Mouse (Mus musculus) embryonic facial prominence, embryonic 10.5 days (tissue): ENCODE results near the gene Pdpn. TPM values are rescaled to one million over a fixed set of nuclear protein-coding genes. Genes with fewer than 3 reads are reported as not detected.

ENCODE experiments used
- DNase-seq: peaks from one replicate; pipeline ENCODE4 v3.0.0-alpha.2; 2017; ENCODE audit warnings: low spot score
- H3K27ac ChIP-seq: fragments of 300-500 bp; sonication (generic); replicated peaks from 2 replicates; pipeline ENCODE4 v1.5.1; 2016; ENCODE audit warnings: mild to moderate bottlenecking
- H3K27me3 ChIP-seq: fragments of 300-500 bp; sonication (generic); replicated peaks from 2 replicates; pipeline ENCODE4 v1.6.1; 2016; ENCODE audit warnings: low read depth, mild to moderate bottlenecking; ENCODE audit not compliant: poor library complexity, severe bottlenecking
- H3K36me3 ChIP-seq: fragments of 300-500 bp; sonication (generic); replicated peaks from 2 replicates; pipeline ENCODE4 v1.6.1; 2016; ENCODE audit warnings: mild to moderate bottlenecking, moderate library complexity
- H3K4me1 ChIP-seq: fragments of 300-500 bp; sonication (generic); 2 replicates; pipeline ENCODE4 v1.6.1; 2016
- H3K4me3 ChIP-seq: fragments of 300-500 bp; sonication (generic); 2 replicates; pipeline ENCODE4 v1.5.1; 2016; ENCODE audit warnings: mild to moderate bottlenecking, moderate library complexity
- H3K9me3 ChIP-seq: fragments of 300-500 bp; sonication (generic); 2 replicates; pipeline ENCODE4 v1.6.1; 2016; ENCODE audit warnings: mild to moderate bottlenecking
- WGBS: fragments of 180-500 bp; shearing (Covaris S2); methylation state at CpG from one replicate; pipeline ENCODE4 v1.1.7; 2016; 5-methylcytosine and 5-hydroxymethylcytosine counted together
- polyA plus RNA-seq: library from polyadenylated mRNA; unstranded; fragments of >200 nt; fragmentation: Nextera tagmentation; extraction: Ambion mirVana; gene quantifications from 2 replicates; pipeline ENCODE4 v1.2.1, GENCODE M21; 2016

The Pdpn gene
- polyA plus RNA-seq, 1 experiment from 2014 or later, result 38.0 TPM

DNA sequence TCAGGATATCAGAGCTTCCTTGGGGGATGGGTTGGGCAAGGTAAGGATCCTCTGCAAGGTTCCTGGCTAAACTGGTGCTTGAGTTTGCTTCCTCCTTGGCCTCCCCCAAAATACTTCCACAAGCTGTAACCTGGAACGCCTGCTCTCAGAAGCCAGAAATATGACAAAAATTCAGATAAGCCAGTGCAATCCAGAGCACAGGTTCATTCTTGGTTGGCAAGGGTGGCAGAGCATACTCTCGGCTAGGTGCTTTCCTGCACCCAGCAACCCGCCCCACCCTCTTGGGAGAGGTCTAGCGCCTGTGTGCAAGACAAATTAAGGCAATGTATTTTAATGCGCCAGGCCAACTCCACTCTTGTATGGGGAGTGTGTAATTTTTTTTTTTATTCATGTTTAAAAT, 3.2 kb downstream of the Pdpn start:
- WGBS, result 78% methylated on average over 5 of the region's 5 CpGs
- H3K4me1 ChIP-seq, result peaks cover 50% of the 10 kb centered on the region
- peaks cover 33% of the 10 kb centered on the region for H3K27me3 ChIP-seq
- no peak for DNase-seq
- peaks cover 8% of the 10 kb centered on the region; the same call in 1 of the 2 replicates for H3K9me3 ChIP-seq
- H3K4me3 ChIP-seq, result peak overlapping the region; percentile 51
- H3K27ac ChIP-seq, result no peak overlapping the region; the same call in 1 of the 2 replicates
- peaks cover 29% of the 10 kb centered on the region for H3K36me3 ChIP-seq

- Histone ChIP-seq H3K4me3 (no peak overlapping the region), H3K27ac (no peak overlapping the region), H3K9me3 (peaks cover 8% of the 10 kb centered on the region; the same call in 1 of the 2 replicates), H3K36me3 (peaks cover 29% of the 10 kb centered on the region), H3K4me1 (peaks cover 38% of the 10 kb centered on the region), H3K27me3 (peaks cover 28% of the 10 kb centered on the region)
- WGBS, result 79% methylated on average over 6 of the region's 6 CpGs
- no peak for DNase-seq
Observed at GRCm38 (mm10) chr4:143294324-143294723, 5.0 kb downstream of the Pdpn start.

DNA sequence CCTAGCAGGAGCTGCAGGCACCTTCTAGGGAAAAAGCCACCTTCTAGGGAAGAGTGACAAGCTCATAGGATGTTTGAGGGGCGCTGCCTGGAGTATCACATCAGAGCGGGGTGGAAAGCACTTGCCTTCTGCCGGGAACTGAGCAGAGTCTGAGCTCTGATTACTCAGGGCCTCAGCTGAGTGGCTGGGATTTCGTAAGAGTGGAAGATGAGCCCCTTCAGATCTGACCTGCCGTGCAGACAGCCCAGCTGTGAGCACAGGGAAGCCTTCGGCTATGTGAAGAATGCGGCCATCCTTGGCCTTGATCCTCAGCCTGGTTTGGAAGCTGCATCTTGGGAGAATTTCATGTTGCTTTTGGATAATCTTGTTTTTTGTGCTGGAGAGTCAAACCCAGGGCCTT, 10.5 kb downstream of the Pdpn start:
- H3K36me3 ChIP-seq, result peaks cover 24% of the 10 kb centered on the region
- peaks cover 31% of the 10 kb centered on the region for H3K4me1 ChIP-seq
- peak; percentile 33 for DNase-seq
- 47% methylated on average over 7 of the region's 7 CpGs for WGBS
- H3K27ac ChIP-seq, result no peak overlapping the region
- peaks cover 8% of the 10 kb centered on the region; the same call in 1 of the 2 replicates for H3K9me3 ChIP-seq
- no peaks in the 10 kb centered on the region for H3K27me3 ChIP-seq
- no peak overlapping the region for H3K4me3 ChIP-seq

DNA sequence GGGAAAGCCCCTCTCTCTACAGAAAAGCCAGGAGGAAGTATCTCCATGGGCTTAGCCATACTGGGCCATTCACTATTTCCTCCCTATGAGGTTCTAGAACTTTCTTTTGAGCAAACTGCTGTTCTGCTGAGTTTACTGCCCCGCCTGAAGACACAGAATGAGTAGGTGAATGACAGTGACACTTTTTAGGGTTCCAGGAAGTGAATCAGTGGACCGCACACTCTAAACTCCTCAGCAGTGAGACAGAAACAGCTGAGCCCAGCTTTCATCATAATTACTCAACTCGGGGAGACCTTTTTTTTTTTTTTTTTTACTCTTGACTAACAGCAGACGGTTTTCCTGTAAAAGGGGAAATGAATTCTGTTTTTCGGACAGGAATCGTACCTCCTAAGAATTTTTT, 10.9 kb downstream of the Pdpn start:
- Histone ChIP-seq H3K4me3 (no peak overlapping the region), H3K4me1 (peaks cover 33% of the 10 kb centered on the region), H3K27ac (no peak overlapping the region), H3K36me3 (peaks cover 20% of the 10 kb centered on the region), H3K27me3 (no peaks in the 10 kb centered on the region), H3K9me3 (peaks cover 6% of the 10 kb centered on the region; the same call in 1 of the 2 replicates)
- WGBS, result 80% methylated on average over 6 of the region's 6 CpGs
- DNase-seq, result no peak

DNA sequence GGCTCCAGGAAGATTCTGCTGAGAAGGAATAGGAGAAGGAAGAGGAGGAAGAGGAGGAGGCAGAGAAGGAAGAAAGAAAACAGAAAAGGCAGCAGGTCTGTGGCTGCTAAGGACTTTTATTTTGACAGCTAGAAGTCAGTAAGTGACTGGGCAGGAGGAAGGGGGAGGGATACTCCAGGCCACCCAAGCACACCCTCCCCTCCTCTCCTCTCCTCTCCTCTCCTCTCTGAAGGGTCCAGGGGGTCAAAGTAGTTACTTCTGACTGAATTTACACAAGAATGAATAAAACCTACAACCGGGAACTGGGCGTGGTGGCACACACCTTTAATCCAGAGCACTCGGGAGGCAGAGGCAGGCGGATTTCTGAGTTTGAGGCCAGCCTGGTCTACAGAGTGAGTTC, 12.3 kb downstream of the Pdpn start:
- no peak overlapping the region; the same call in 1 of the 2 replicates for H3K4me3 ChIP-seq
- peaks cover 33% of the 10 kb centered on the region for H3K4me1 ChIP-seq
- peak; percentile 30 for DNase-seq
- H3K9me3 ChIP-seq, result no peaks in the 10 kb centered on the region
- no peak overlapping the region for H3K27ac ChIP-seq
- no peaks in the 10 kb centered on the region for H3K27me3 ChIP-seq
- WGBS, result 68% methylated on average over 4 of the region's 4 CpGs
- H3K36me3 ChIP-seq, result peaks cover 9% of the 10 kb centered on the region

GRCm38 (mm10) chr4:143280166-143280565, 19.2 kb downstream of the Pdpn start:
- peaks cover 28% of the 10 kb centered on the region for H3K4me1 ChIP-seq
- H3K9me3 ChIP-seq, result 0 out of 2 replicates have a peak, but pooled peaks cover 2% of the 10 kb centered on the region
- H3K27ac ChIP-seq, result peak overlapping the region; percentile 76
- no peaks in the 10 kb centered on the region for H3K27me3 ChIP-seq
- peaks cover 14% of the 10 kb centered on the region; the same call in 1 of the 2 replicates for H3K36me3 ChIP-seq
- 85% methylated on average over 3 of the region's 3 CpGs for WGBS
- peak; percentile 45 for DNase-seq
- no peak overlapping the region for H3K4me3 ChIP-seq

- peaks cover 18% of the 10 kb centered on the region for H3K36me3 ChIP-seq
- peak overlapping the region; percentile 76 for H3K27ac ChIP-seq
- no peak overlapping the region for H3K4me3 ChIP-seq
- 50% methylated on average over 12 of the region's 12 CpGs for WGBS
- peak; percentile 38 for DNase-seq
- H3K27me3 ChIP-seq, result no peaks in the 10 kb centered on the region
- H3K9me3 ChIP-seq, result 0 out of 2 replicates have a peak, but pooled peaks cover 2% of the 10 kb centered on the region
- peaks cover 28% of the 10 kb centered on the region for H3K4me1 ChIP-seq
Observed at GRCm38 (mm10) chr4:143279661-143280060, 19.7 kb downstream of the Pdpn start.

- 86% methylated on average over 5 of the region's 5 CpGs for WGBS
- H3K27ac ChIP-seq, result peak overlapping the region; percentile 76
- DNase-seq, result no peak
- H3K36me3 ChIP-seq, result peaks cover 20% of the 10 kb centered on the region
- peaks cover 24% of the 10 kb centered on the region for H3K4me1 ChIP-seq
- 0 out of 2 replicates have a peak, but pooled peaks cover 2% of the 10 kb centered on the region for H3K9me3 ChIP-seq
- H3K4me3 ChIP-seq, result no peak overlapping the region
- no peaks in the 10 kb centered on the region for H3K27me3 ChIP-seq
Observed at GRCm38 (mm10) chr4:143279016-143279415, 20.3 kb downstream of the Pdpn start.

DNA sequence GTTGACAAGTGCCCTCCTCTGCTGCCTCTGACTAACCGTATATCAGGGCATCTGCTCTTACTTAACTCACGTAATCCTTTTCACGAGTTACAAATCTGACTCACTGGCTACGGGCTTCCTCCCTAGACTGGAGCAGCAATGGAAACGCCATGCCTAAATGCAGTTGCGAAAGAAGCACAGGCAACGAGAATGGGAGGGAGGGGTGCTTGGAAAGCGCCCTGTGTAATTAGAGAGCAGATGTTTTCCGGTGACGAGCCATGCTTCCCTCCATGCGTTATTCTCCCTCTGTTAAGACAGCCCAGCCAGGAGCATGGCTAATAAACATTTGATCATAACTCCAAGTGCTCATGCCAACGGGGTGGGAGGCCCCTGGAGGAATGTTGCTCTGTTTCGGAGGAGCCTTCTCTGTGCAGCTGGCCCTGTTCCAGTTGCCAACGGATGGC, 20.9 kb downstream of the Pdpn start:
- DNase-seq, result peak; percentile 42
- peaks cover 21% of the 10 kb centered on the region for H3K4me1 ChIP-seq
- peaks cover 26% of the 10 kb centered on the region for H3K36me3 ChIP-seq
- H3K27ac ChIP-seq, result peak overlapping the region; percentile 72
- H3K4me3 ChIP-seq, result 0 out of 2 replicates have a peak overlapping the region, but pooled peaks have one; percentile 11
- WGBS, result 41% methylated on average over 14 of the region's 14 CpGs
- H3K27me3 ChIP-seq, result no peaks in the 10 kb centered on the region
- H3K9me3 ChIP-seq, result 0 out of 2 replicates have a peak, but pooled peaks cover 2% of the 10 kb centered on the region

DNA sequence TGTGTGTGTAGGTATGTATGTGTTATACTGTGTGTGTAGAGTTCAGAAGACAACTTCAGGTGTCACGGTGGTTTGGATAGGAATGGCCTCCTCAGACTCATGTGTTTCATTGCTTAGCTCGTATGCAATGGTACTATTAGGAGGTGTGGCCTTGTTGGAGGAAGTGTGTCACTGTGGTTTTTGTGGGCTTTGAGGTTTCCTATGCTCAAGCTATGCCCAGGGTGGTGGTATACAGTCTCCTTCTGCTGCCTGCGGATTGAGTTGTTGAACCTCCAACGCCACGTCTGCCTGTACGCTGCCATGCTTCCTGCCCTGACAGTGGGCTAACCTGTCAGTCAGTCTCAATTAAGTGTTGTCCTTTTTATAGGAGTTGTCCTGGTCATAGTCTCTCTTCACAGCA, 22.0 kb downstream of the Pdpn start:
- 95% methylated on average over 6 of the region's 6 CpGs for WGBS
- H3K4me1 ChIP-seq, result peaks cover 21% of the 10 kb centered on the region
- no peak overlapping the region for H3K27ac ChIP-seq
- H3K9me3 ChIP-seq, result 0 out of 2 replicates have a peak, but pooled peaks cover 2% of the 10 kb centered on the region
- peaks cover 35% of the 10 kb centered on the region for H3K36me3 ChIP-seq
- DNase-seq, result no peak
- H3K4me3 ChIP-seq, result no peak overlapping the region
- no peaks in the 10 kb centered on the region for H3K27me3 ChIP-seq

- peaks cover 66% of the 10 kb centered on the region for H3K36me3 ChIP-seq
- no peak for DNase-seq
- 88% methylated on average over 6 of the region's 6 CpGs for WGBS
Observed at GRCm38 (mm10) chr4:143271571-143271970, 27.8 kb downstream of the Pdpn start.

GRCm38 (mm10) chr4:143270903-143271302, 28.5 kb downstream of the Pdpn start:
- WGBS, result 80% methylated on average over 3 of the region's 3 CpGs
- Histone ChIP-seq H3K27me3 (no peaks in the 10 kb centered on the region), H3K36me3 (peaks cover 69% of the 10 kb centered on the region), H3K4me1 (no peaks in the 10 kb centered on the region), H3K27ac (no peak overlapping the region), H3K9me3 (no peaks in the 10 kb centered on the region), H3K4me3 (no peak overlapping the region)
- no peak for DNase-seq

More at GRCm38 (mm10) chr4:143271571-143271970, 27.8 kb downstream of the Pdpn start:
- no peak overlapping the region for H3K27ac ChIP-seq
- no peaks in the 10 kb centered on the region for H3K4me1 ChIP-seq
- H3K27me3 ChIP-seq, result no peaks in the 10 kb centered on the region
- no peaks in the 10 kb centered on the region for H3K9me3 ChIP-seq
- no peak overlapping the region for H3K4me3 ChIP-seq

DNA sequence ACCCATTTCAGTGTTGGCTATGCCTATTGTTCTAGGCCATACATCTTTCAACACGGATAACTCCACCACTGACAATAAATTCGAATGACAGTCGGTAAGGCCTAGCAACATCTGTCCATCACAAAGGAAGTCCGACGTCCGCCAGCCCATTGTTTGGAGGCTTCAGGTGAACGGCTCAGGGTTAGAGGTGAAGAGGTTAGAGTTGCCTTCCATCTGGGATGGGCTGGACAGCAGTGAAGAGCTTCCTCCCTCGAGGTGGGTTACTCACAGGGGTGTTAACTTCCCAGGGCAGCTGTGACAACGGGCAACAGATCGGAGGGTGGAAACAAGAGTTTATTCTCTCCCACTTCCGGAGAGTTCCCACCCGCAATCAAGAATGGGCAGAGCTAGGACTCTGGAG, 36.7 kb downstream of the Pdpn start:
- Histone ChIP-seq H3K36me3 (peaks cover 15% of the 10 kb centered on the region; the same call in 1 of the 2 replicates), H3K27me3 (0 out of 2 replicates have a peak, but pooled peaks cover 1% of the 10 kb centered on the region), H3K9me3 (no peaks in the 10 kb centered on the region), H3K4me3 (no peak overlapping the region), H3K27ac (no peak overlapping the region), H3K4me1 (peaks cover 20% of the 10 kb centered on the region)
- whole genome bisulfite sequencing, result 75% methylated on average over 12 of the region's 12 CpGs
- DNase-seq, result no peak
